Mouse (Mus musculus) liver, embryonic 14.5 days (tissue): Measurements from ENCODE around the gene Nf1.

Experiments used
- CTCF ChIP-seq: IDR thresholded peaks from 2 replicates; pipeline ENCODE4 v1.5.1; 2016; ENCODE audit warnings: antibody characterized with exemption, low read depth, control low read depth
- EP300 ChIP-seq: IDR thresholded peaks from 2 replicates; pipeline ENCODE4 v1.6.1; 2016; ENCODE audit warnings: antibody characterized with exemption, low read depth

- TF ChIP-seq EP300: no peak
- TF ChIP-seq CTCF: no peak
These were observed 163.4 kb downstream of the Nf1 start for GRCm38 (mm10) chr11:79502917-79503316.
